Mouse (Mus musculus) neutrophil, adult 5-6 weeks (primary cell): ENCODE measurements around the gene Neurl1a. TPM values are rescaled to one million over a fixed set of nuclear protein-coding genes. Genes with fewer than 3 reads are reported as not detected.

Experiments used
- ATAC-seq: fragments of 151-379, 151-347 bp; 2 replicates; pipeline ENCODE4 v1.8.0; 2017; ENCODE audit warnings: mild to moderate bottlenecking, moderate TSS enrichment; ENCODE audit not compliant: insufficient number of reproducible peaks, poor library complexity, low FRiP score, severe bottlenecking; ENCODE audit errors: extremely low read depth
- total RNA-seq: library from RNA; stranded (forward); fragments of 200-1000 nt; gene quantifications from 2 replicates; pipeline ENCODE4 v1.2.3, GENCODE M21; 2017

The Neurl1a gene
- total RNA-seq, 1 experiment from 2014 or later: 0.12 TPM

DNA sequence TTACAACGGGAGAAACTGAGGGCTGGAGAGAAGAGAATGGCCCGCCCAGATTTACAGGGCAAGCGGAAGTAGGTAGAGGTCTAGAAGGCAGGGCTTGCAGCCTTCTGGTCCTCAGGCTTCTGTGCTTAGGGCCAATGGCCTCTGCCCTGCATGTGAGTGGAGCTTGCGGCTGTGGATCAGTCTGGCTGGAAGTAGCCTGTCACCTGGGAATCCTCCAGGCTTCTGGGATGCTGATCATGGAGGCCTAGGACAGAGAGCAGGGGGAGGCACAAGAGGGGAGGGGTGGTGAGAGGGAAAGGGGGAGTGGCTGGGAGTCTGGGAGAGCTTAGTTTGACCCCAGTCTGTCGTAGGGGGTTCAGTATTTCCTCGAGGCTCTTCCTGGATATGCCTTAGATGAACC, 23.8 kb downstream of the Neurl1a start:
- ATAC-seq: no peak

GRCm38 (mm10) chr19:47203042-47203441, 24.4 kb downstream of the Neurl1a start:
- ATAC-seq: no peak

DNA sequence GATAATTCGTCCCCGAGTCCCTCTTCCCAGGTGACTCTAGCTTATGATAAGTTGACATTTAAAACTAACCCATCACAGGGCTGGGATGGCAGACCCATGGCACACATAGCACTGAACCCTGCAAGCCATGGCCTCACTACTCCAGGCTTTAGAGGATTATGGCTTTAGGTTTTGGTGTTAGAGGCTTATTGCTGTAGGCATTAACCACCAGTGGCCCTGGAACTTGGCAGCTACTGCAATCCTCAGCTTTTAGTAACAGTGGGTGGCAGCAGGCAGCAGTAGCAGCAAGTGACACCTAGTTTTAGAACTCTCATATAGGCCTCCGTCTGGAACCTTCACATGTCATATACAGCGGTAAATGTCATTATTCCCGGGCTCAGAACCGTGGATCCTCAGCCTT, 26.0 kb downstream of the Neurl1a start:
- no peak for ATAC-seq

DNA sequence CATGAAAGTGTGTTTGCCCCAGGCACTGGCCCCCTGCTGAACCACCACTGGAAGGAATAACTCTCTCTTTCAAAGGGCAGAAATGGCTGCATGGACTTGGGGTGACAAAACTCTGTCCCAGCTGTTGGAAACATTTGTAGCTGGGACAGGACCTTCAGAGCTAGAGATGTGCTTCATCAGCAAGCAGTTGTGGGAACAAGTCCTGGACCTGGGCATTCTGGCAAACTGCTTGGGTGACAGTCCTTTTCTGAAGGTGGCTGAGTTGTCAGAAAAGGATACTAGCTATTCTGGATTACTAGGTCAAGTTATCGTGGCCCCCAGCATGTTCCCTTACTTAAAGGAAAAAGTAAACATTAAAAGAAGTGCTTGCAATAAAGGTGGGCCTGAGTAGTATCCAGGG, 27.5 kb downstream of the Neurl1a start:
- ATAC-seq: no peak

DNA sequence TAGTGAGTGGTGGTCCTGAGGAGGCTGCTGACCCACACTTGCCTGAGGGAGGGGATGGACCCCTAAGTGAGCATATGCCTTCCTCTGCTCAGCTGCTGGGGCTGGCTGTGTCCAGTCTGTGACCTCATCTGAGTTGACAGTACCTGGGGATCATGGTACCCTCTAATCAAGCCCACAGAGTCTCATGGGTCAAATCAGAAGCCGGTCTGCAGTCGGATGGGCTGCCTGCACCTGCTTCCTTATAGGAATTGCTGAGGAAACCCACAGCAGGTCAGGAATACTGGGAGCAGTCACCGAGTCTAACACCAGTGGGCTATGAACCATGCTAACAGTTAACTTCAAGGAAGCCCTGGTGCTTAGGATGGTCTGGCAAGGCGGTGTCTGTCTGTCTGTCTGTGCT, 31.8 kb downstream of the Neurl1a start:
- ATAC-seq: no peak

GRCm38 (mm10) chr19:47211609-47212312, 33.1 kb downstream of the Neurl1a start:
- ATAC-seq: no peak

DNA sequence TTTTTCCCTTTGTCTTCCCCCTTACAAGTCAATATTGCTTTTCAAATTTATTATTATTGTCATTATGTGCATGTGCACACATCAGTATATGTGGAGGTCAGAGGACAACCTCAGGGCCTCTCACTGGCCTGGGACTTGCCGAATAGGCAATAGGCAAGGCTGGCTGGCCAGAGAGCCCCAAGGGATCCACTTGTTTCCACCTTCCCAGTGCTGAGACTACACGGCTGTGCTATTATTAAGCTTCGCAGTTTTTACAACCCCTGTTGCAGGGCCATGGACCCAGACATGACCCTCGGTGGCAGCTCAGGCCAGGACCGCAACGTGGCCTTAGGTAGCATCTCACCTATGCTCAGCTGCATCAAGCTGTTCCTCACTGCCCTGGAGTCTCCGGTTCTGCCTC, 33.8 kb downstream of the Neurl1a start:
- no peak for ATAC-seq

DNA sequence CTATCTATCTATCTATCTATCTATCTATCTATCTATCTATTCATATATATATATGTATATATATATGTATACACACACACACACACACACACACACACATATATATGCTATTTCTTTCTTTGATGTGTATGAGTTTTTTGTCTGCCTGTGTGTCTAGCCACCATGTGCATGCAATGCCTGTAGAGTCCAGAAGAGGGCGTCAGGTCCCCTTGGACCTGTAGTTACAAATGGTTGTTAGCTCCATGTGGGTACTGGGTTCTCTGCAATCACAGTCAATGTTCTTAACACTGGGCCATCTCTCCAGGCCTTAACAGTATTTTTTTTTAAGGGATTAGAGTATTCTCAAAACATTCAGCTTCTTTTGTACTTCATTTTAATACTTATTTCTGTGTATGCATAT, 34.9 kb downstream of the Neurl1a start:
- ATAC-seq: no peak

- ATAC-seq: no peak
Observed at GRCm38 (mm10) chr19:47216766-47217165, 38.1 kb downstream of the Neurl1a start.

DNA sequence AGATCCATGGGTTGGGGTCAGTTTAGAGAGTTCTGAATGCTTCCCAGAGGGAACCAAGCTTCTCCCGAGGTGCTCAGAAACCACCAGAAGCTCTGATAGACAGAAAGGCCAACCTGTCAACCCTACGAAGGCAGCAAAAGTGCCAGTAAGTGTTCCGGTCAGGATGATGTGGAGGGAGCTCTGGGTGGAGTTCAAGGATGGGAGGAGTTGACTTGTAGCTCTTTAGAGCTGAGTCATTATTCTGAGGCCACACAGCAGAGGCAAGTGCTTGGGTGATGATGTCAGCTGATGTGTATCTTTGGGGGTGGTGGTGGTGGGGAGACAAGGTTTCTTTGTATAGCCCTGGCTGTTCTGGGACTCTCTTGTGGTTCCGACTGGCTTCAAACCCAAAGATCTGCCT, 41.0 kb downstream of the Neurl1a start:
- no peak for ATAC-seq

GRCm38 (mm10) chr19:47220232-47220631, 41.6 kb downstream of the Neurl1a start:
- ATAC-seq: no peak

DNA sequence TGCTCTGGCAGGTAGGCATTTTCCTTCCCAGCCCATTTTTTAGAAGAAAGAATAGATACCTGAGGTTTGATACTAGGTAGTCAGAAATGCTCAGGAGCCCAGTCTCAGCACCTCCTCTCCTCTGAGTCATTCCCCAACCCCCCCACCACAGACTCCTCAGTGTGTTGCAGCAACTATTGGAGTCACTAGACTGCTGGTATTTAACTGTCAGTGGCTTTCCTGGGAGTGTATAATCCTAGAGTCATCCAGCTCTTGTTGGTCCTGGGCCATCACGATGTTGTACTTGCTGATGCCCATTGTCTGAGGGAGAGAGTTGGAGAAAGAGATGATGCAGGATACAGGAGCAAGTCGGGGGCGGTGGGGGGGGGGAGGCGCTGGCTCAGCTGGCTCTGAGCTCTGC, 42.4 kb downstream of the Neurl1a start:
- ATAC-seq: no peak

- ATAC-seq: no peak
Observed at GRCm38 (mm10) chr19:47221500-47222153, 43.0 kb downstream of the Neurl1a start.

DNA sequence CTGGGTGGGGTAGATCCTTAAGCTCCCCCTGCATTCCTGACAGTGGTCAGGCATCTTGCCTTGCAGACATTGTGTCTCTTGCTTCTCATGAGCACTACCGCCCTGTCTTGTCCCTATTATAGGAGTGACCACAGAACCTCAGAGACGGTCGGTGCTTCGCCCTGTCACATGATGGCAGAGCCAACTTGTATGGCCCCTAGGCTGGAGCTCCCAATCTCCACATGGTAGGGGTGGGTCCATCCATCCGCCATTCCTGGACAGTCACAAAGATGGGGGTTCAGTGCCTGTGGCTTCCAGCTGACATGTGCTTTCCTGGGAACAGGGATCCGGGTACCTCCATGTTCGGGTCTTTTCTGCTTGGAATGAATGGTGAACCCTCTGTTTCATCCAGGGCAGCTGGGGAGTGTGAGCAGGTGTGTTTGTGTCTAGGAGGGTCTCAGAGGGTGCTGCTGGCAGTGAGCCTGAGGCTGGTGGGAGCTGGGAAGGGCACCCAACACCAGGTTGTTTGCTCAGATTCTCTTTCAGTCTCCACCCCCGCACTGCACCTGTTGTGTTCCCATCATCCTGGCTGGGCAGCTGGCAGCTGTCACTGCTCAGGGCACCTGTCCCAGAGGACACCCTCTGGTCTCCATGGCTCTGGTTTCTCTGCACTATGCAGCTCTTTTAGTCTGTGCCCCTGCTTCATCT, 43.7 kb downstream of the Neurl1a start:
- ATAC-seq: no peak

- ATAC-seq: no peak
Observed at GRCm38 (mm10) chr19:47222841-47223557, 44.4 kb downstream of the Neurl1a start.

- no peak for ATAC-seq
Observed at GRCm38 (mm10) chr19:47224743-47225142, 46.1 kb downstream of the Neurl1a start.

DNA sequence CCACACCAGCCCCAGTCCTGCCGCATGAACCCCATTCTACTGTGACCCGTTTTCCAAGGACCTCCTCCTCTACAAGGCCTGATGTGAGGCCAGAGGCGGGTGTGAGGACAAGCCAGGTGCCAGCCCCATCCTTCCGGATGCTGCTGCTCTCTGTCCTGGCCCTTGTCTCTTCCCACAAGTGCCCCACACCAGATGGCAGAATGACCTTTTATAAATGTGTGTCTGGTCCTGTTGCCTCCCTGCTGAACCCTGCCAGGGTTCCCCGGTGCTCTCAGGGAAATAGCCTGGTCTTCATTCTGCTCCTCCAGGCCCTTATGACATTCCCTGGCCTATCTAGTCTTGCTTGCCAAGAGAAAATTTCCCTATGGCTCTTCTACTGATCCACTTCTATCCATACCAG, 47.2 kb downstream of the Neurl1a start:
- no peak for ATAC-seq

DNA sequence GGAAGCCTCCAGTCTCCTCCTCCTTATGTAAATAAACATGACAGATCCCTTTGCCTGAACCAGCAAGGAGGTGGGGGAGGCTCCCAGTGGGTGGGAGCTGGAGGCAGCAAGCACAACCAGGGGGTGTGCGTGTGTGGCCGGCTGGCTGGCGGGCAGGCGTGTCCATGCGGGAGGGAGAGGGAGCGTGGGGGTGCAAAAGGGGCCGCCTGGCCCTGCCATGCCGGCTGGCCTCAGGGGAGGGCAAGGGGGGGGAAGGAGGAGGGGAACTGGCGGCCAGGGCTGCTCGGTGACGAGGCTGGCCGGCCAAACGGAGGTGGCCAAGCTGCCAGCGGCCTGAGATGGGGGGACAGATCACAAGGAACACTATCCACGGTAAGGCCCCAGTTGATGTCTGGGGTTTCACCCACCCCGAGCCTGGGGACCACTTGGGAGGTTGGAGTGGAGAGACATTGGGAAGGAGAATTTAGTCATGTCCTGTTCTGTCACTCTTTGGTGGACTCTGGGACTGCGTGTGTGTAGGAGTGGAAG, 50.2 kb downstream of the Neurl1a start:
- no peak for ATAC-seq

DNA sequence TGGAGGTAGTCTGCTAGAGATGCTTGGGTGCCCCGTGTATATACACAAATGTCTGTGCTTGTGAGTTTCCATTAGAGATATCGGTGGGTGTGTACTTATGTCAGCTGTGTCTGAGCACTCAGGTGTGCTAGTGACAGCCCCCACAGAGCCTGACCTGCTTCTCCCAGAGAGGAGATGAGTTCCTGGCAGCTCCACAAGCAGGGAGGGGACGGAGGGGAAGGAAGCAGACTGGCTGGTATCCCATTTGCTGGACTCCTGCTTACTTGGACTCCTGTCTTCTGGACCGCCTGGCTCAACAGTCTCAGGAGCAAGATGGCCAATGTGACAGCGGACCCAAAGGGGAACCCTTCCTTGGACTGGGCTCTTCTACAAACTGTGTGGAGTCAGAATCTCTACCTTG, 50.8 kb downstream of the Neurl1a start:
- ATAC-seq: no peak
